Mouse (Mus musculus): ENCODE results near the gene Rgma. TPM values are rescaled to one million over a fixed set of nuclear protein-coding genes. Genes with fewer than 3 reads are reported as not detected.

The Rgma gene
- polyA plus RNA-seq, 1 experiment from 2014 or later = 55.3 TPM

- no peak for ATAC-seq (ENCODE audit: low FRiP score)
- Histone ChIP-seq H3K9me3 (replicated peaks) (no peaks in the 10 kb centered on the region), H3K27ac (no peak overlapping the region), H3K4me2 (replicated peaks) (no peak overlapping the region), H3K27me3 (no peaks in the 10 kb centered on the region), H3K36me3 (peaks cover 40% of the 10 kb centered on the region), H3K9ac (no peak overlapping the region), H3K4me3 (no peak overlapping the region), H3K4me1 (peaks cover 24% of the 10 kb centered on the region)
- WGBS = 91% methylated on average over 3 of the region's 3 CpGs
Measured at GRCm38 (mm10) chr7:73426235-73426634, 50.9 kb downstream of the Rgma start.

GRCm38 (mm10) chr7:73426752-73427386 lies 51.6 kb downstream of the Rgma start:
- Histone ChIP-seq H3K4me3 (no peak overlapping the region), H3K9me3 (replicated peaks) (no peaks in the 10 kb centered on the region), H3K4me1 (peaks cover 18% of the 10 kb centered on the region), H3K9ac (no peak overlapping the region), H3K36me3 (peaks cover 43% of the 10 kb centered on the region), H3K27ac (0 out of 2 replicates have a peak overlapping the region, but pooled peaks have one; percentile 3), H3K4me2 (replicated peaks) (no peak overlapping the region), H3K27me3 (no peaks in the 10 kb centered on the region)
- 91% methylated on average over 8 of the region's 8 CpGs for WGBS
- ATAC-seq (ENCODE audit: low FRiP score) = no peak

GRCm38 (mm10) chr7:73427794-73428193 lies 52.5 kb downstream of the Rgma start:
- H3K27ac ChIP-seq = no peak overlapping the region; the same call in 1 of the 2 replicates
- ATAC-seq (ENCODE audit: low FRiP score) = no peak
- WGBS = 93% methylated on average over 6 of the region's 6 CpGs
- no peaks in the 10 kb centered on the region for H3K27me3 ChIP-seq
- H3K9me3 ChIP-seq (replicated peaks) = no peaks in the 10 kb centered on the region
- H3K4me1 ChIP-seq = peaks cover 15% of the 10 kb centered on the region
- H3K36me3 ChIP-seq = peaks cover 44% of the 10 kb centered on the region
- H3K9ac ChIP-seq = no peak overlapping the region
- H3K4me2 ChIP-seq (replicated peaks) = no peak overlapping the region
- no peak overlapping the region for H3K4me3 ChIP-seq

- no peak overlapping the region for H3K9ac ChIP-seq
- H3K27me3 ChIP-seq = no peaks in the 10 kb centered on the region
- WGBS = 85% methylated on average over 3 of the region's 3 CpGs
- no peaks in the 10 kb centered on the region for H3K9me3 ChIP-seq (replicated peaks)
- H3K36me3 ChIP-seq = peaks cover 48% of the 10 kb centered on the region
- no peak overlapping the region for H3K4me3 ChIP-seq
- peaks cover 15% of the 10 kb centered on the region for H3K4me1 ChIP-seq
- H3K4me2 ChIP-seq (replicated peaks) = no peak overlapping the region
- no peak for ATAC-seq (ENCODE audit: low FRiP score)
- H3K27ac ChIP-seq = no peak overlapping the region
Measured at GRCm38 (mm10) chr7:73428525-73428924, 53.2 kb downstream of the Rgma start.

- no peak for ATAC-seq (ENCODE audit: low FRiP score)
- Histone ChIP-seq H3K9ac (no peak overlapping the region), H3K9me3 (replicated peaks) (no peaks in the 10 kb centered on the region), H3K4me1 (no peaks in the 10 kb centered on the region), H3K27me3 (no peaks in the 10 kb centered on the region), H3K4me3 (no peak overlapping the region), H3K36me3 (peaks cover 73% of the 10 kb centered on the region), H3K4me2 (replicated peaks) (no peak overlapping the region), H3K27ac (no peak overlapping the region)
- WGBS = 80% methylated on average over 6 of the region's 6 CpGs
Measured at GRCm38 (mm10) chr7:73433637-73434335, 58.5 kb downstream of the Rgma start.

- no peaks in the 10 kb centered on the region for H3K4me1 ChIP-seq
- no peaks in the 10 kb centered on the region for H3K9me3 ChIP-seq (replicated peaks)
- 97% methylated on average over 2 of the region's 2 CpGs for WGBS
- H3K9ac ChIP-seq = no peak overlapping the region
- peaks cover 73% of the 10 kb centered on the region for H3K36me3 ChIP-seq
- no peak overlapping the region for H3K27ac ChIP-seq
- H3K4me3 ChIP-seq = no peak overlapping the region
- no peak for ATAC-seq (ENCODE audit: low FRiP score)
- H3K4me2 ChIP-seq (replicated peaks) = no peak overlapping the region
- H3K27me3 ChIP-seq = no peaks in the 10 kb centered on the region
Measured at GRCm38 (mm10) chr7:73434336-73434677, 59.0 kb downstream of the Rgma start.

GRCm38 (mm10) chr7:73435685-73436084 lies 60.4 kb downstream of the Rgma start:
- H3K27me3 ChIP-seq = no peaks in the 10 kb centered on the region
- no peak overlapping the region for H3K4me3 ChIP-seq
- H3K27ac ChIP-seq = no peak overlapping the region
- H3K9ac ChIP-seq = no peak overlapping the region
- H3K9me3 ChIP-seq (replicated peaks) = no peaks in the 10 kb centered on the region
- no peak overlapping the region for H3K4me2 ChIP-seq (replicated peaks)
- WGBS = 78% methylated on average over 12 of the region's 12 CpGs
- peak; percentile 32 for ATAC-seq (ENCODE audit: low FRiP score)
- peaks cover 74% of the 10 kb centered on the region for H3K36me3 ChIP-seq
- H3K4me1 ChIP-seq = no peaks in the 10 kb centered on the region

GRCm38 (mm10) chr7:73441802-73442201 lies 66.5 kb downstream of the Rgma start:
- no peaks in the 10 kb centered on the region for H3K4me1 ChIP-seq
- no peak overlapping the region for H3K4me3 ChIP-seq
- no peaks in the 10 kb centered on the region for H3K27me3 ChIP-seq
- no peak overlapping the region for H3K9ac ChIP-seq
- no peaks in the 10 kb centered on the region for H3K9me3 ChIP-seq (replicated peaks)
- no peak for ATAC-seq (ENCODE audit: low FRiP score)
- 98% methylated on average over 3 of the region's 3 CpGs for WGBS
- H3K36me3 ChIP-seq = peaks cover 91% of the 10 kb centered on the region
- H3K4me2 ChIP-seq (replicated peaks) = no peak overlapping the region
- no peak overlapping the region for H3K27ac ChIP-seq

- no peak overlapping the region for H3K4me2 ChIP-seq (replicated peaks)
Measured at GRCm38 (mm10) chr7:73442246-73442645, 66.9 kb downstream of the Rgma start.

GRCm38 (mm10) chr7:73451594-73451993 lies 76.3 kb downstream of the Rgma start:
- Histone ChIP-seq H3K4me3 (no peak overlapping the region), H3K9me3 (replicated peaks) (no peaks in the 10 kb centered on the region), H3K27ac (no peak overlapping the region), H3K4me2 (replicated peaks) (no peak overlapping the region), H3K36me3 (peaks cover 88% of the 10 kb centered on the region), H3K4me1 (no peaks in the 10 kb centered on the region), H3K27me3 (no peaks in the 10 kb centered on the region), H3K9ac (no peak overlapping the region)
- no peak for ATAC-seq (ENCODE audit: low FRiP score)
- WGBS = 90% methylated on average over 4 of the region's 4 CpGs

More at GRCm38 (mm10) chr7:73442246-73442645, 66.9 kb downstream of the Rgma start:
- no peak overlapping the region for H3K4me3 ChIP-seq
- H3K27ac ChIP-seq = no peak overlapping the region
- WGBS = 93% methylated on average over 4 of the region's 4 CpGs
- H3K4me1 ChIP-seq = no peaks in the 10 kb centered on the region
- H3K9ac ChIP-seq = no peak overlapping the region
- no peaks in the 10 kb centered on the region for H3K9me3 ChIP-seq (replicated peaks)
- peaks cover 91% of the 10 kb centered on the region for H3K36me3 ChIP-seq
- no peaks in the 10 kb centered on the region for H3K27me3 ChIP-seq
- ATAC-seq (ENCODE audit: low FRiP score) = no peak

- Histone ChIP-seq H3K36me3 (peaks cover 84% of the 10 kb centered on the region), H3K4me3 (no peak overlapping the region), H3K27ac (no peak overlapping the region), H3K4me1 (no peaks in the 10 kb centered on the region), H3K9me3 (replicated peaks) (no peaks in the 10 kb centered on the region), H3K4me2 (replicated peaks) (no peak overlapping the region), H3K9ac (no peak overlapping the region), H3K27me3 (no peaks in the 10 kb centered on the region)
- no peak for ATAC-seq (ENCODE audit: low FRiP score)
- 98% methylated on average over 3 of the region's 3 CpGs for WGBS
Measured at GRCm38 (mm10) chr7:73452187-73452808, 77.0 kb downstream of the Rgma start.

- Histone ChIP-seq H3K9ac (no peak overlapping the region), H3K4me1 (no peaks in the 10 kb centered on the region), H3K4me2 (replicated peaks) (no peak overlapping the region), H3K27ac (no peak overlapping the region), H3K4me3 (no peak overlapping the region), H3K36me3 (peaks cover 81% of the 10 kb centered on the region), H3K27me3 (no peaks in the 10 kb centered on the region), H3K9me3 (replicated peaks) (no peaks in the 10 kb centered on the region)
- no peak for ATAC-seq (ENCODE audit: low FRiP score)
- WGBS = 90% methylated on average over 12 of the region's 12 CpGs
Measured at GRCm38 (mm10) chr7:73454113-73454512, 78.8 kb downstream of the Rgma start.
